Mouse (Mus musculus) liver, adult 2 months (tissue): ENCODE results near the gene Itpkb. TPM values are rescaled to one million over a fixed set of nuclear protein-coding genes. Genes with fewer than 3 reads are reported as not detected.

Source experiments
- DNase-seq: peaks from one replicate; pipeline ENCODE4 v3.0.0-alpha.2; 2011; ENCODE audit warnings: low read depth, low spot score; ENCODE audit errors: extremely low read depth
- H3K27ac ChIP-seq: fragments of 200-500 bp; replicated peaks from 2 replicates; pipeline ENCODE4 v1.5.1; 2012; ENCODE audit warnings: low read depth, mild to moderate bottlenecking, control low read depth, inconsistent platforms, low read length; ENCODE audit not compliant: insufficient read depth
- H3K27me3 ChIP-seq: fragments of 200-500 bp; 2 replicates; pipeline ENCODE4 v1.6.1; 2012; ENCODE audit warnings: mild to moderate bottlenecking, moderate library complexity, low read length, inconsistent platforms; ENCODE audit not compliant: control insufficient read depth, insufficient read depth
- H3K36me3 ChIP-seq: fragments of 200-500 bp; 2 replicates; pipeline ENCODE4 v1.6.1; 2012; ENCODE audit warnings: low read length, inconsistent platforms; ENCODE audit not compliant: control insufficient read depth, insufficient read depth
- H3K4me1 ChIP-seq: fragments of 200-500 bp; 2 replicates; pipeline ENCODE4 v1.6.1; 2011; ENCODE audit warnings: low read length; ENCODE audit not compliant: control insufficient read depth, insufficient read depth
- H3K4me3 ChIP-seq: fragments of 200-500 bp; 2 replicates; pipeline ENCODE4 v1.5.1; 2011; ENCODE audit warnings: low read depth, mild to moderate bottlenecking, control low read depth, low read length, moderate library complexity; ENCODE audit not compliant: insufficient read depth
- H3K79me2 ChIP-seq: fragments of 200-500 bp; 2 replicates; pipeline ENCODE4 v1.6.1; 2012; ENCODE audit warnings: inconsistent platforms, mild to moderate bottlenecking, low read length, moderate library complexity; ENCODE audit not compliant: control insufficient read depth, insufficient read depth
- H3K9ac ChIP-seq: fragments of 200-500 bp; 2 replicates; pipeline ENCODE4 v1.6.1; 2012; ENCODE audit warnings: low read depth, mild to moderate bottlenecking, control low read depth, inconsistent platforms, low read length
- CTCF ChIP-seq: fragments of 200-500 bp; IDR thresholded peaks from 2 replicates; pipeline ENCODE4 v1.5.1; 2011; ENCODE audit warnings: low read depth, low read length, control low read depth
- POLR2A ChIP-seq: fragments of 200-500 bp; IDR thresholded peaks from 2 replicates; pipeline ENCODE4 v1.6.1; 2011; ENCODE audit warnings: low read length, control low read depth; ENCODE audit not compliant: insufficient read depth; ENCODE audit errors: extremely low read depth
- WGBS: fragments of 180-500 bp; shearing (Covaris S2); methylation state at CpG from one replicate; pipeline ENCODE4 v1.1.7; 2018; 5-methylcytosine and 5-hydroxymethylcytosine counted together
- polyA plus RNA-seq: library from polyadenylated mRNA; depleted of rRNA; stranded (reverse); fragments of >200 nt; gene quantifications from 2 replicates; pipeline ENCODE4 v1.2.3, GENCODE M21; 2012; rRNA removed
- total RNA-seq: library from RNA; depleted of rRNA; stranded (reverse); fragments of >200 nt; gene quantifications from 2 replicates; pipeline ENCODE4 v1.2.3, GENCODE M21; 2014; rRNA removed

Gene Itpkb
- total and polyA plus RNA-seq, 2 experiments: 2.7 to 3.7 TPM

DNA sequence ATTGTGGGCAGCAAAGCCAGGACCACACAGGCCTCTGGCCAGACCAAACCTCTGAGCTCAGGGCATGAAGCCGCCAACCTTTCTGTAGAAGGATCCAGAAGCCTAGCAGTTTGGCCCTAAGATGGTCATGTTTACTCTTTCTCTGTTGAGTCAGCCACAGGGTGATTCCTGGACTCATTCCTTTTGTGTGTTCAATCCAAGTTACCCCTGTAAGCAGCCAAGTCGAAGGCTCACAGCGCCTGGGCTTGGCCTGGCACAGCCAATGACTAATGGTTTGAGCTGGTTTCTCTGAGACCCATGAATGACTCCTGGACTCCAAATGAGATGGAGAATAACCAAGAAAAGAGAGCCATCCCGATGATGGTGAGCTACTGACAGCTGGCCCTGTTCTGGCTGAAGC, 137.7 kb downstream of the Itpkb start:
- no peak for TF ChIP-seq CTCF
- no peak for TF ChIP-seq POLR2A
- H3K36me3 ChIP-seq: no peaks in the 10 kb centered on the region
- no peaks in the 10 kb centered on the region for H3K79me2 ChIP-seq
- H3K27me3 ChIP-seq: no peaks in the 10 kb centered on the region
- no peak overlapping the region for H3K27ac ChIP-seq
- H3K9ac ChIP-seq: no peak overlapping the region
- no peak for DNase-seq
- 93% methylated on average over 4 of the region's 4 CpGs for WGBS
- no peak overlapping the region for H3K4me3 ChIP-seq
- H3K4me1 ChIP-seq: no peaks in the 10 kb centered on the region

GRCm38 (mm10) chr1:180473566-180473965, 143.3 kb downstream of the Itpkb start:
- Histone ChIP-seq H3K36me3 (no peaks in the 10 kb centered on the region), H3K27me3 (no peaks in the 10 kb centered on the region), H3K79me2 (no peaks in the 10 kb centered on the region), H3K4me3 (no peak overlapping the region), H3K4me1 (no peaks in the 10 kb centered on the region), H3K9ac (no peak overlapping the region), H3K27ac (no peak overlapping the region)
- DNase-seq: no peak
- TF ChIP-seq CTCF: no peak
- no peak for TF ChIP-seq POLR2A

Other genes starting within 250 kb of the Itpkb start
- gene Coq8a, start 130.9 kb upstream of the Itpkb start, total RNA-seq: 137 and 197 TPM in 2 replicates
- gene Coq8a, start 130.9 kb upstream of the Itpkb start, polyA plus RNA-seq: 387 and 444 TPM in 2 replicates
- 247 and 256 TPM in 2 replicates for gene Psen2, start 67.0 kb upstream of the Itpkb start, total RNA-seq
- gene Psen2, start 67.0 kb upstream of the Itpkb start, polyA plus RNA-seq: 711 and 783 TPM in 2 replicates
- 0.09 and 1.1 TPM in 2 replicates for gene Stum, start 153.0 kb downstream of the Itpkb start, total RNA-seq
- gene Stum, start 153.0 kb downstream of the Itpkb start, polyA plus RNA-seq: 0.19 and 0.22 TPM in 2 replicates
- gene Parp1, start 238.4 kb downstream of the Itpkb start, total RNA-seq: 25.4 and 28.3 TPM in 2 replicates
- 13.2 and 14.6 TPM in 2 replicates for gene Parp1, start 238.4 kb downstream of the Itpkb start, polyA plus RNA-seq